Mouse (Mus musculus): ENCODE data around the gene Rhpn2.
A peak's percentile ranks its signal among the peaks of the same experiment; 100 is the strongest.

The Rhpn2 gene

GRCm38 (mm10) chr7:35395734-35396456 lies 61.9 kb downstream of the Rhpn2 start:
- peak; percentile 33 to 41 for DNase-seq

GRCm38 (mm10) chr7:35396542-35397168 lies 62.7 kb downstream of the Rhpn2 start, which contains the start of the genes Faap24 and Cep89:
Faap24 (minus strand) TSS chr7:35396836.
Cep89 (plus strand) TSS chr7:35397035.
- DNase-seq, result peak; percentile 94 to 95

GRCm38 (mm10) chr7:35401169-35401568 lies 67.2 kb downstream of the Rhpn2 start:
- no peak for DNase-seq

GRCm38 (mm10) chr7:35415226-35415625 lies 81.3 kb downstream of the Rhpn2 start:
- no peak for DNase-seq

GRCm38 (mm10) chr7:35415801-35416653 lies 82.1 kb downstream of the Rhpn2 start:
- DNase-seq, result no peak

- DNase-seq, result no peak
Measured at GRCm38 (mm10) chr7:35416654-35416948, 82.6 kb downstream of the Rhpn2 start.

GRCm38 (mm10) chr7:35423071-35423470 lies 89.1 kb downstream of the Rhpn2 start:
- DNase-seq, result no peak

GRCm38 (mm10) chr7:35428146-35428545 lies 94.2 kb downstream of the Rhpn2 start:
- no peak for DNase-seq

GRCm38 (mm10) chr7:35435266-35435665 lies 101.3 kb downstream of the Rhpn2 start:
- no peak for DNase-seq

Data from cerebellum, adult 18-20 months (tissue).